Mouse (Mus musculus) induced T-regulatory cell, adult 2 months (primary cell): Measurements from ENCODE around the gene Rars.

Experiments
- DNase-seq: peaks from one replicate; pipeline ENCODE4 v3.0.0-alpha.2; 2012; ENCODE audit warnings: low read depth

Rars gene

DNA sequence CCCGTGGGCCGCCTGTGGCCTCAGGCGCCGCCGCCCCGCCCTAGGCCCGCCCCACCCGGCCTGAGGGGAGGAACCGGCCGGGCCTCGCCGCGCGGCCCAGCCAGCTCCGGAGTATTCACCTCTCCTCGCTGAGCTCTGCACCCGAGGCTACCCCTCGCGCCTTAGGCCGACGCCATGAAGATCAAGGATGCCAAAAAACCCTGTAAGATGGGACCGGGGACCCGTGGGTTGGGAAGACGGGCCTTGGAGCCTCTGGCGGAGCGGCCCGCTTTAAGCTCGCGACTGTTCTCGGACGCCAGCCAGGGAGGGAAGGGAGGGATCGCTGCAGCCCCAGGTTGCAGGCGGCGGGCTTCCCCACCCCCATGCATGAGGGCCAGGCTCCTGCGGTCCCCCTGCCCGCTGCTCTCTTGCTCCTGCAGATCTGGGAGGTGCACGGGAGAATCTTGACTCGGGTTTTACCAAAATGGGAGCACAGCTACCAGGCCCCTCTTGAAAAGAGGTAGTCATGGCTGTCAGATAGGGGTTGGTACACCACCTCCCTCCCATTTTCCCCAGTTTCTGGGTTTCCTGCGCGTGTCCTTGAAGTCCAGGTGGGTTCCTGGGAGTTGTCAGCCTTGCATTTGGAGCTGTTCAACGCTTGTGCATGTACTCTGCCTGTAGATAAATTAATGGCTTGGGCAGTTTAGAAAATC lies 64.4 kb downstream of the Rars start:
- peak; percentile 84 for DNase-seq

DNA sequence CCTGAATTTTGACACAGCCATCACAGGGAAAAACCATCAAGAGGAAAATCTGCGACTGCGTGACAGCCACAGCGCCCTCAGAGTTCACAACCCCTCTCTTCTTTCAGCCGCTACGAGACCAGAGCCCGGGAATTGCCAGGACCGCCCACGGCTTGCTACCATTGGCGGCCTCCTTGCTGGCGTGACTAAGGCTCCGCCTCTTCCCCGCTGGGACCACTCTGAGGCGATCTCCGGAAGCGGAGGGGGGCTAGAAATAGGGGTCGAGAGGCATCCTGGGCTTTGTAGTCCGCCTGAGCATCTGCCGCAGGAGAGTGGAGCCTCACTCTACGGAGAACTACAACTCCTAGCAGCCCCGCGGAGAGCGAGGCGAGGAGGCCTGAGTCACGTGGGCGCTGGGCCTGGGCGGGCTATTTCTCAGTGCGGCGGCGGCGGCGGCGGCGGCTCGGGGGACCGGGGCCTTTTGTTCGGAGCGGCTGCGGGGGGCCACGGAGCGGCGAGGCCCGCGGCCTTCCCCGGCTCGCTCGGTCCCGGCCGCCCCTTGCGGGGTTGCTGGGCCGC lies 65.0 kb downstream of the Rars start, which contains the start of gene Pank3:
Gene Pank3 (plus strand): TSS at position 297 of the 558 bp plus-strand sequence.
- peak; percentile 97 for DNase-seq

DNA sequence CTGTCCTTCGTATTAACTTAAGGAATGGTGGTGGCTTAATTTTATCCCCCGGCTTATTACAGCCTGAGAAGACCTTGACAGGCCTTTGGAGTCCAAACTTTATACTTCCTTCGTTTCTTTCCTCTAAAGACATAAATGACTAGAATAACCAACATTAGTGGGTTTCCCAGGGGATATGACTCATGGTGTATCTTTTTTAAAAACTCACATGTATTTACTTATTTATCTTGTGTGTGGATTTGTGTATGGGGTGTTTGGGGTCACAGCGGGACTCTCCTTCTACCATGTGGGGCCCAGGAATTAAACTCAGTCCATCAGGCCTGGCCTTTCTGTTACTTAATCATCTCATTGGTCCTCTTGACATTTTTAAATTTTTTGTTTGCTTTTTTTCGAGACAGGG lies 67.5 kb downstream of the Rars start:
- no peak for DNase-seq

DNA sequence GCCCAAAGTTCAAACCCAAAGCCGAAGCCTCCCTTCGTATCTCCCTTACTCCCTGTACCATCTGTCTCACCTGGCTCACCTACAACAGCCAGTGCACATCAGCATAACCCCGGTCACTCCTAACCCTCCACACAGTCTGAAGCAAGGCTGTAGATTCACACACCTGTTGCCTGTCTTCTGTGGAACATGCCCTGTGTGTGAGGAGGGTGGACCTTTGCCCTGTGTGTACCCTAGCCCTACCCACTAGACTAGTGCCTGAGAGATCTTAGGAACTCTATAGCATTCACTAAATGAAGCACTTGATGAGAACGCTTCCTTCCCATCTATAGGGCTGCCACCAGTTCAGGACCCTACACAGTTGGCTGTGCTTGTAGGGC lies 73.7 kb downstream of the Rars start:
- DNase-seq, result no peak

DNA sequence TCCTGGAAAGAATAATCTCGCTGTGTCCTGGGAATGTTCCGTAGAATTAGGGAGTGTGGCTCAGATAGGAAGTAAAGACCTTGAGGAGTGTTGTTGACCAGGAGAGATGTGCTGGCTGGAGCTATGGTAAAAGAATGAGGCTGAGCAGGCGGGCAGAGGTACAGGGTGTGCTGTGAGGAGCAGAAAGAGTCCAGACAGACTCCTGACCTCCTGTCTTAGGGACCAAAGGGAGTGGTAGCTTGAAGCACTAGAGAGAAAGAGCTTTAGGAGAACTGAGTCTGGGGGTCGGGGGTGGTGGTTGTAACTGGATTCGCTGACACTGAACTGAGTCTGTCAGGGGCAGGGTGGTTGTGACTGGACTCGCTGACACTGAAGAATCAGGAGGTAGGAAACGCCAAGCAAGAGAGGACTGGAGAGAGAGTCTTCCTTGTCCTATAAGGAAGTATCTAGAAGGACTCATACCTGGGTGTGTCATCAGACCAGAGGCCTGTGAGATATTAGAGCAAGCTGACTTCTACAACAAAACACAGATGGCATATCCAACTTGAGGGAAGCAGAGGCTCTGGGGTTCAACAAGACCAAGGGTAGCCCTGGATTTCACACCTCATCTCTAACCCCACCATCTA lies 74.2 kb downstream of the Rars start:
- no peak for DNase-seq
